Mouse (Mus musculus): Measurements from ENCODE around the gene Dhtkd1. TPM values are rescaled to one million over a fixed set of nuclear protein-coding genes. Genes with fewer than 3 reads are reported as not detected.
"Not testable (repeated sequence)": the region's sequence is repeated elsewhere in the genome, so short reads cannot be mapped to it uniquely, and the experiment has no call there.

Gene Dhtkd1
- total RNA-seq (2021) = 1 to 10 TPM; 2.3 to 3.0 TPM

GRCm38 (mm10) chr2:5942416-5943032 lies at the start of gene Dhtkd1:
TSS of gene Dhtkd1 (minus strand) at chr2:5942792.
- DNase-seq = peak; percentile 67

GRCm38 (mm10) chr2:5977532-5977931 lies 34.9 kb upstream of the Dhtkd1 start:
- no peak for DNase-seq

- not testable (repeated sequence) for DNase-seq
Observed at GRCm38 (mm10) chr2:5970629-5971028, 28.0 kb upstream of the Dhtkd1 start.

GRCm38 (mm10) chr2:5965972-5966371 lies 23.4 kb upstream of the Dhtkd1 start:
- no peak for DNase-seq

- DNase-seq = not testable (repeated sequence)
Observed at GRCm38 (mm10) chr2:5963729-5964128, 21.1 kb upstream of the Dhtkd1 start.

GRCm38 (mm10) chr2:5962265-5962664 lies 19.7 kb upstream of the Dhtkd1 start:
- DNase-seq = no peak

GRCm38 (mm10) chr2:5957705-5958104 lies 15.1 kb upstream of the Dhtkd1 start:
- no peak for DNase-seq

- no peak for DNase-seq
Observed at GRCm38 (mm10) chr2:5951621-5952211, 9.1 kb upstream of the Dhtkd1 start.

- peak; percentile 96 for DNase-seq
Observed at GRCm38 (mm10) chr2:5950766-5951595, 8.4 kb upstream of the Dhtkd1 start, which contains the start of gene Upf2. TSS of gene Upf2 (plus strand) at chr2:5951469.

- peak; percentile 18 for DNase-seq
Observed at GRCm38 (mm10) chr2:5950305-5950704, 7.7 kb upstream of the Dhtkd1 start.

- DNase-seq = not testable (repeated sequence)
Observed at GRCm38 (mm10) chr2:5949821-5950220, 7.2 kb upstream of the Dhtkd1 start.

- DNase-seq = no peak
Observed at GRCm38 (mm10) chr2:5948964-5949363, 6.4 kb upstream of the Dhtkd1 start.

- DNase-seq = no peak
Observed at GRCm38 (mm10) chr2:5946876-5947275, 4.3 kb upstream of the Dhtkd1 start.

- DNase-seq = no peak
Observed at GRCm38 (mm10) chr2:5945629-5946028, 3.0 kb upstream of the Dhtkd1 start.

- DNase-seq = no peak
Observed at GRCm38 (mm10) chr2:5943071-5943470, 479 bp upstream of the Dhtkd1 start.

GRCm38 (mm10) chr2:5941861-5942415 lies 654 bp downstream of the Dhtkd1 start:
- DNase-seq = no peak

- DNase-seq = no peak
Observed at GRCm38 (mm10) chr2:5940936-5941335, 1.7 kb downstream of the Dhtkd1 start.

- no peak for DNase-seq
Observed at GRCm38 (mm10) chr2:5939911-5940310, 2.7 kb downstream of the Dhtkd1 start.

- DNase-seq = no peak
Observed at GRCm38 (mm10) chr2:5939319-5939718, 3.3 kb downstream of the Dhtkd1 start.

GRCm38 (mm10) chr2:5936550-5936949 lies 6.0 kb downstream of the Dhtkd1 start:
- DNase-seq = no peak

GRCm38 (mm10) chr2:5936068-5936467 lies 6.5 kb downstream of the Dhtkd1 start:
- no peak for DNase-seq

GRCm38 (mm10) chr2:5934936-5935335 lies 7.7 kb downstream of the Dhtkd1 start:
- DNase-seq = no peak

- no peak for DNase-seq
Observed at GRCm38 (mm10) chr2:5931938-5932337, 10.7 kb downstream of the Dhtkd1 start.

Data from heart, postnatal 4 days (tissue).